Mouse (Mus musculus) MEL (cell line): Measurements from ENCODE around the gene Pi4kb.
"Not testable (repeated sequence)": the region's sequence is repeated elsewhere in the genome, so short reads cannot be mapped to it uniquely, and the experiment has no call there.

Source experiments
- EP300 ChIP-seq, 2 experiments: IDR thresholded peaks; 2 replicates each; pipeline ENCODE4 v1.6.1; 2011; ENCODE audit warnings: improper control_type of control experiment in 2 of 2, low read length in 2 of 2, low read depth in 1 of 2, mild to moderate bottlenecking in 1 of 2
- NRF1 ChIP-seq: IDR thresholded peaks from 2 replicates; pipeline ENCODE4 v1.6.1; 2014; ENCODE audit warnings: low read depth, mild to moderate bottlenecking, inconsistent platforms, low read length, improper control_type of control experiment, moderate library complexity; ENCODE audit not compliant: poor library complexity, insufficient read depth, severe bottlenecking

GRCm38 (mm10) chr3:94928979-94929378 is 45.6 kb upstream of the Pi4kb start:
- TF ChIP-seq NRF1; EP300 (IDR thresholded peaks at IDR 0.05; ENCODE audit: low read depth in 1 of 2, low read length in 2 of 2): not testable (repeated sequence)
